Mouse (Mus musculus) bone marrow macrophage, adult 2 months (primary cell): ENCODE results near the gene Hist2h3c1.

Experiments used
- CTCF ChIP-seq: IDR thresholded peaks from 2 replicates; pipeline ENCODE4 v1.5.1; 2012; ENCODE audit warnings: low read depth, mild to moderate bottlenecking, low read length, moderate library complexity
- POLR2A ChIP-seq: IDR thresholded peaks from 2 replicates; pipeline ENCODE4 v1.6.1; 2012; ENCODE audit warnings: mild to moderate bottlenecking, low read depth, low read length, borderline replicate concordance

GRCm38 (mm10) chr3:96240799-96241197, 5.7 kb upstream of the Hist2h3c1 start:
- TF ChIP-seq CTCF = no peak
- TF ChIP-seq POLR2A = no peak
